Mouse (Mus musculus) small intestine, adult 2 months (tissue): Measurements from ENCODE around the gene Gm17268.

Source experiments
- CTCF ChIP-seq: fragments of 200-500 bp; IDR thresholded peaks from 2 replicates; pipeline ENCODE4 v1.5.1; 2012; ENCODE audit warnings: low read depth, mild to moderate bottlenecking, control low read depth, inconsistent platforms, low read length, moderate library complexity, mixed read lengths; ENCODE audit not compliant: insufficient replicate concordance, insufficient read length; ENCODE audit errors: extremely low read depth
- POLR2A ChIP-seq: fragments of 200-500 bp; IDR thresholded peaks from 2 replicates; pipeline ENCODE4 v1.6.1; 2012; ENCODE audit warnings: low read depth, mild to moderate bottlenecking, control low read depth, inconsistent platforms, low read length, moderate library complexity

- TF ChIP-seq POLR2A (no peak), CTCF (no peak)
Observed at GRCm38 (mm10) chr11:82021406-82021805, 17.0 kb downstream of the Gm17268 start.
